In the genomic region with DNA sequence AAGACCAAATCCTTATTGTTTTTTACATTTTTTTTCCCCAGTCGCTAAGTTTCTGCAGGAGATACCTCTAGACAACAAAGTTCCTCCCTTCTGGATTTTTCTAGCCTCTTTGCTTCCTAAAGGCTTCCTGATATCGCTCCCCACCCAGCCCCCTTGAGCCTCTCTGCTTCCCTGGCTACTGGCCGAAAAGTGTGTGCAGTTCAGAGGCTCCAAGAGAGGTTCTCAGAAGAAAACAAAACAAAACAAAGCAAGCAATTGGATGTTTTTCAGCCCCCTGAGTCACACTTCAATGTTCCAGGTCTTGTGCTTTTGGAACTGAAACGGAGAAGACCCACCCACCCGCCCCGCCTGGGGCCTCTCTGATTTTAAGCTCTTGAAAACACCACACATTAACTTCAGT, we compare ENCODE assay signal across 22 mouse cellular contexts. TPM values are rescaled to one million over a fixed set of nuclear protein-coding genes. Genes with fewer than 3 reads are reported as not detected.
A peak's percentile ranks its signal among the peaks of the same experiment; 100 is the strongest.
DNase-seq lines count a peak whose midpoint lies in the region; ATAC-seq and TF ChIP-seq lines count a peak whose summit lies in the region.
"Had no signal": no experiment of that assay in that cellular context is flagged by ENCODE, and none has a peak within 500 bp of the region (broad histone marks: within the 10 kb centered on the region; RNA-seq: fewer than 3 reads in every experiment).

No protein-coding gene starts in this region.

- H3K27ac ChIP-seq in kidney, postnatal 0 days = no peak overlapping the region
- peak overlapping the region; percentile 80 for H3K27ac ChIP-seq in forebrain, embryonic 10.5 days
- no peak overlapping the region for H3K27ac ChIP-seq in forebrain, embryonic 14.5 days (ENCODE audit: low read depth, low read length)
- H3K27ac ChIP-seq in hindbrain, embryonic 15.5 days (replicated peaks) = no peak overlapping the region
- H3K27ac ChIP-seq: embryonic facial prominence, embryonic 13.5 days; limb, embryonic 13.5 days; liver, embryonic 13.5 days; stomach, embryonic 15.5 days had no signal

- H3K36me3 ChIP-seq in kidney, postnatal 0 days (ENCODE audit: insufficient read depth, low read length) = no peaks in the 10 kb centered on the region
- no peaks in the 10 kb centered on the region for H3K36me3 ChIP-seq in forebrain, embryonic 10.5 days (replicated peaks)
- H3K36me3 ChIP-seq in forebrain, embryonic 14.5 days (ENCODE audit: control insufficient read depth, insufficient read depth, low read length) = no peaks in the 10 kb centered on the region
- no peaks in the 10 kb centered on the region for H3K36me3 ChIP-seq in hindbrain, embryonic 15.5 days
- H3K36me3 ChIP-seq: embryonic facial prominence, embryonic 13.5 days; limb, embryonic 13.5 days; liver, embryonic 13.5 days; stomach, embryonic 15.5 days had no signal

- TF ChIP-seq CTCF in kidney, postnatal 0 days (IDR thresholded peaks at IDR 0.05; ENCODE audit: low read depth) = no peak

- peak; percentile 21 for DNase-seq in kidney, postnatal 0 days (ENCODE audit: low spot score)
- no peak for DNase-seq in kidney, adult 18-20 months
- DNase-seq in forebrain, embryonic 10.5 days (ENCODE audit: extremely low spot score, low spot score) = peak; percentile 27
- peak; percentile 77 for DNase-seq in forebrain, embryonic 14.5 days (ENCODE audit: low spot score)
- DNase-seq in spleen, postnatal 14 days (ENCODE audit: low spot score in 2 of 2) = no peak
- no peak for DNase-seq in urinary bladder, postnatal 25 days (ENCODE audit: low spot score)
- no peak for DNase-seq in left cerebral cortex, postnatal 14 days (ENCODE audit: low spot score in 2 of 2)
- DNase-seq: adrenal gland, adult 2 months; cerebellum, postnatal 14 days; heart, postnatal 4 days; liver, embryonic 13.5 days; lung, embryonic 14.5 days; lung, postnatal 36 days; right cerebral cortex, postnatal 14 days had no signal

- no peak overlapping the region for H3K4me3 ChIP-seq in kidney, postnatal 0 days (replicated peaks; ENCODE audit: low read depth, low read length)
- no peak overlapping the region for H3K4me3 ChIP-seq in forebrain, embryonic 10.5 days
- H3K4me3 ChIP-seq in forebrain, embryonic 14.5 days (ENCODE audit: low read depth, low read length) = no peak overlapping the region
- no peak overlapping the region for H3K4me3 ChIP-seq in hindbrain, embryonic 15.5 days
- H3K4me3 ChIP-seq: embryonic facial prominence, embryonic 13.5 days; limb, embryonic 13.5 days; liver, embryonic 13.5 days; stomach, embryonic 15.5 days had no signal

- 63% methylated on average over 6 of the region's 6 CpGs for WGBS in kidney, postnatal 0 days
- WGBS in forebrain, embryonic 10.5 days = 60% methylated on average over 6 of the region's 6 CpGs
- WGBS in forebrain, embryonic 14.5 days = 7% methylated on average over 6 of the region's 6 CpGs
- WGBS in hindbrain, embryonic 15.5 days = 38% methylated on average over 6 of the region's 6 CpGs

- no peak overlapping the region for H3K9ac ChIP-seq in kidney, postnatal 0 days (ENCODE audit: low read depth, low read length)
- no peak overlapping the region for H3K9ac ChIP-seq in forebrain, embryonic 14.5 days (ENCODE audit: low read length)
- H3K9ac ChIP-seq in hindbrain, embryonic 15.5 days = no peak overlapping the region
- H3K9ac ChIP-seq: embryonic facial prominence, embryonic 13.5 days; limb, embryonic 13.5 days; liver, embryonic 13.5 days; lung, embryonic 14.5 days; stomach, embryonic 15.5 days had no signal

- no peak overlapping the region for H3K4me2 ChIP-seq in kidney, postnatal 0 days (ENCODE audit: low read length)
- 0 out of 2 replicates have a peak overlapping the region, but pooled peaks have one; percentile 7 for H3K4me2 ChIP-seq in forebrain, embryonic 14.5 days (ENCODE audit: low read length)
- H3K4me2 ChIP-seq in hindbrain, embryonic 15.5 days = no peak overlapping the region
- H3K4me2 ChIP-seq: embryonic facial prominence, embryonic 13.5 days; limb, embryonic 13.5 days; liver, embryonic 13.5 days; lung, embryonic 14.5 days; stomach, embryonic 15.5 days had no signal

- ATAC-seq in kidney, postnatal 0 days (replicated peaks; ENCODE audit: low FRiP score, low read depth) = no peak
- ATAC-seq in forebrain, embryonic 14.5 days = peak; percentile 32
- peak; percentile 63; the same call in 1 of the 2 replicates for ATAC-seq in hindbrain, embryonic 15.5 days (ENCODE audit: low FRiP score, low read depth)
- ATAC-seq: intestine, postnatal 0 days had no signal

- no peaks in the 10 kb centered on the region for H3K9me3 ChIP-seq in kidney, postnatal 0 days (replicated peaks; ENCODE audit: low read length)
- H3K9me3 ChIP-seq in forebrain, embryonic 10.5 days = no peaks in the 10 kb centered on the region
- H3K9me3 ChIP-seq in forebrain, embryonic 14.5 days (replicated peaks; ENCODE audit: control insufficient read depth, low read length) = no peaks in the 10 kb centered on the region
- H3K9me3 ChIP-seq in hindbrain, embryonic 15.5 days = no peaks in the 10 kb centered on the region
- H3K9me3 ChIP-seq: embryonic facial prominence, embryonic 13.5 days; limb, embryonic 13.5 days; liver, embryonic 13.5 days; stomach, embryonic 15.5 days had no signal

- intact Hi-C loops in left cerebral cortex, postnatal 14 days (cut with DNase I) = no loop called here

- no peaks in the 10 kb centered on the region for H3K4me1 ChIP-seq in kidney, postnatal 0 days (replicated peaks; ENCODE audit: insufficient read depth, low read length)
- H3K4me1 ChIP-seq in forebrain, embryonic 10.5 days = peaks cover 31% of the 10 kb centered on the region
- peaks cover 28% of the 10 kb centered on the region for H3K4me1 ChIP-seq in forebrain, embryonic 14.5 days (ENCODE audit: control insufficient read depth, insufficient read depth, low read length)
- H3K4me1 ChIP-seq in hindbrain, embryonic 15.5 days (replicated peaks) = peaks cover 22% of the 10 kb centered on the region; the same call in 1 of the 2 replicates
- H3K4me1 ChIP-seq: limb, embryonic 13.5 days; liver, embryonic 13.5 days; stomach, embryonic 15.5 days had no signal

- no peaks in the 10 kb centered on the region for H3K27me3 ChIP-seq in kidney, postnatal 0 days (ENCODE audit: insufficient read depth, low read length)
- H3K27me3 ChIP-seq in forebrain, embryonic 10.5 days (ENCODE audit: poor library complexity, severe bottlenecking) = no peaks in the 10 kb centered on the region
- H3K27me3 ChIP-seq in forebrain, embryonic 14.5 days (replicated peaks; ENCODE audit: control insufficient read depth, insufficient read depth, low read length) = no peaks in the 10 kb centered on the region
- no peaks in the 10 kb centered on the region for H3K27me3 ChIP-seq in hindbrain, embryonic 15.5 days
- H3K27me3 ChIP-seq: embryonic facial prominence, embryonic 13.5 days; limb, embryonic 13.5 days; liver, embryonic 13.5 days; stomach, embryonic 15.5 days had no signal

RNA-seq across cellular contexts. Expression of a gene that starts 54.1 kb away (rescaled TPM):
- 24.1 and 26.2 TPM in 2 replicates for polyA plus RNA-seq in kidney, postnatal 0 days (2015; fragmentation: Nextera tagmentation; extraction: Ambion mirVana)
- polyA plus RNA-seq in forebrain, embryonic 10.5 days (2016; fragmentation: Nextera tagmentation; extraction: Ambion mirVana) = 27.1 and 31.4 TPM in 2 replicates
- polyA plus RNA-seq in forebrain, embryonic 14.5 days (2014; fragmentation: Nextera tagmentation; extraction: Ambion mirVana) = 31.8 and 36.0 TPM in 2 replicates
- 28.8 and 33.8 TPM in 2 replicates for polyA plus RNA-seq in hindbrain, embryonic 15.5 days (2015; fragmentation: Nextera tagmentation; extraction: Ambion mirVana)
- total RNA-seq in left cerebral cortex, postnatal 14 days (2021) = 10 to 100 TPM; 29.8 to 31.1 TPM

RNA-seq across cellular contexts. Expression of a gene that starts 54.8 kb away (rescaled TPM):
- polyA plus RNA-seq in kidney, postnatal 0 days (2015; fragmentation: Nextera tagmentation; extraction: Ambion mirVana) = 5.3 and 6.4 TPM in 2 replicates
- polyA plus RNA-seq in forebrain, embryonic 10.5 days (2016; fragmentation: Nextera tagmentation; extraction: Ambion mirVana) = 1.8 and 1.9 TPM in 2 replicates
- 1.3 and 3.7 TPM in 2 replicates for polyA plus RNA-seq in forebrain, embryonic 14.5 days (2014; fragmentation: Nextera tagmentation; extraction: Ambion mirVana)
- polyA plus RNA-seq in hindbrain, embryonic 15.5 days (2015; fragmentation: Nextera tagmentation; extraction: Ambion mirVana) = 3.1 and 3.3 TPM in 2 replicates
- not detected for total RNA-seq in left cerebral cortex, postnatal 14 days (2021)
- total RNA-seq: granulocyte monocyte progenitor cell, adult 5-6 weeks; layer of hippocampus, postnatal 14 days; neutrophil, adult 5-6 weeks had no signal

Comparison
In these comparisons a context has a peak if more than half of its experiments do, and no peak if none do; other contexts are left out.
1. DNase-seq: peak in kidney, postnatal 0 days (single experiment), forebrain, embryonic 10.5 days (single experiment) and forebrain, embryonic 14.5 days (single experiment); none in kidney, adult 18-20 months (single experiment), spleen, postnatal 14 days (0 of 2), urinary bladder, postnatal 25 days (single experiment) and left cerebral cortex, postnatal 14 days (0 of 2).